Mouse (Mus musculus): Measurements from ENCODE around the gene Sncg.

DNA sequence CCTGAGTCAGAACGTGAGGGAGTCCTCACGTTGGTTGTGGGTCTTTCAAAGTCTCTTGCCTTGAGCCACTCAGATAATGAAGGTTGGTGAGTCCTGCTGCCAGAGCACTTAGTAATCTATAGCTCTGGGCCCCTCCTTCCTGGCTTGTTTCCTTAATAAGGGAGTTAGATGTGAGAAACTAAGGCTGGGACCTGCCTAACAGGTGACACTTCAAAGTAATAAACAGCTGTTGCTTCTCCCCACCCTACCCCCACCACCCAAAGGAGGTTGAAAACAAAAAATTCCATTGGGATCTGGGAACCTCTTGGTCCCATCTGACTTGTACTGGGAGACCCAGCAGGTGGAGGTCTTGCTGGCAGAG, 9.5 kb downstream of the Sncg start:
- TF ChIP-seq CTCF (IDR thresholded peaks at IDR 0.05 in 2 of 3, conservative IDR thresholded peaks at IDR 0.05 in 1 of 3; ENCODE audit: control insufficient read depth in 1 of 3, insufficient read depth in 1 of 3, low read depth in 2 of 3, low read length in 3 of 3, poor library complexity in 1 of 3, severe bottlenecking in 1 of 3) = no peak
- no peak for TF ChIP-seq EP300 (IDR thresholded peaks at IDR 0.05; ENCODE audit: low read depth in 1 of 2, low read length in 2 of 2)
